Mouse (Mus musculus): ENCODE data around the gene Laptm5. TPM values are rescaled to one million over a fixed set of nuclear protein-coding genes. Genes with fewer than 3 reads are reported as not detected.
A peak's percentile ranks its signal among the peaks of the same experiment; 100 is the strongest.

Gene Laptm5
- total RNA-seq, 2 experiments from 2014 or later: 34.2 to 35.2 TPM

- no peak for DNase-seq (ENCODE audit: low spot score in 2 of 2)
Measured at GRCm38 (mm10) chr4:130918805-130919749, 6.2 kb downstream of the Laptm5 start.

- no peak for DNase-seq (ENCODE audit: low spot score in 2 of 2)
Measured at GRCm38 (mm10) chr4:130919750-130920356, 6.9 kb downstream of the Laptm5 start.

GRCm38 (mm10) chr4:130920951-130921693, 8.2 kb downstream of the Laptm5 start:
- no peak for DNase-seq (ENCODE audit: low spot score in 2 of 2)

- DNase-seq (ENCODE audit: low spot score in 2 of 2): no peak
Measured at GRCm38 (mm10) chr4:130921986-130922385, 9.1 kb downstream of the Laptm5 start.

GRCm38 (mm10) chr4:130926274-130926673, 13.3 kb downstream of the Laptm5 start:
- no peak for DNase-seq (ENCODE audit: low spot score in 2 of 2)

GRCm38 (mm10) chr4:130927821-130928220, 14.9 kb downstream of the Laptm5 start:
- peak in 1 of 2 experiments; percentile 41 for DNase-seq (ENCODE audit: low spot score in 2 of 2)

- DNase-seq (ENCODE audit: low spot score in 2 of 2): no peak
Measured at GRCm38 (mm10) chr4:130942644-130943043, 29.7 kb downstream of the Laptm5 start.

- no peak for DNase-seq (ENCODE audit: low spot score in 2 of 2)
Measured at GRCm38 (mm10) chr4:130944112-130944511, 31.2 kb downstream of the Laptm5 start, which contains the start of gene Matn1. Gene Matn1 (plus strand): TSS chr4:130944385.

GRCm38 (mm10) chr4:130944779-130945178, 31.9 kb downstream of the Laptm5 start:
- no peak for DNase-seq (ENCODE audit: low spot score in 2 of 2)

- peak in 1 of 2 experiments; percentile 22 for DNase-seq (ENCODE audit: low spot score in 2 of 2)
Measured at GRCm38 (mm10) chr4:130947094-130947647, 34.2 kb downstream of the Laptm5 start.

- DNase-seq (ENCODE audit: low spot score in 2 of 2): no peak
Measured at GRCm38 (mm10) chr4:130949821-130950384, 37.0 kb downstream of the Laptm5 start.

- peak; percentile 58 to 59 for DNase-seq (ENCODE audit: low spot score in 2 of 2)
Measured at GRCm38 (mm10) chr4:130952531-130952930, 39.6 kb downstream of the Laptm5 start.

- no peak for DNase-seq (ENCODE audit: low spot score in 2 of 2)
Measured at GRCm38 (mm10) chr4:130957156-130957555, 44.2 kb downstream of the Laptm5 start.

GRCm38 (mm10) chr4:130958812-130959211, 45.9 kb downstream of the Laptm5 start:
- no peak for DNase-seq (ENCODE audit: low spot score in 2 of 2)

GRCm38 (mm10) chr4:130959678-130960077, 46.8 kb downstream of the Laptm5 start:
- no peak for DNase-seq (ENCODE audit: low spot score in 2 of 2)

GRCm38 (mm10) chr4:130960118-130960734, 47.3 kb downstream of the Laptm5 start:
- DNase-seq (ENCODE audit: low spot score in 2 of 2): peak; percentile 84 to 94

- DNase-seq (ENCODE audit: low spot score in 2 of 2): no peak
Measured at GRCm38 (mm10) chr4:130971278-130971677, 58.4 kb downstream of the Laptm5 start.

GRCm38 (mm10) chr4:130972421-130972829, 59.5 kb downstream of the Laptm5 start:
- no peak for DNase-seq (ENCODE audit: low spot score in 2 of 2)

GRCm38 (mm10) chr4:130973332-130974263, 60.7 kb downstream of the Laptm5 start:
- DNase-seq (ENCODE audit: low spot score in 2 of 2): peak in 1 of 2 experiments; percentile 30
